Mouse (Mus musculus) brain, embryonic 14.5 days (tissue): ENCODE measurements around the gene Ptpn11. TPM values are rescaled to one million over a fixed set of nuclear protein-coding genes. Genes with fewer than 3 reads are reported as not detected.

ENCODE experiments used
- DNase-seq: peaks from one replicate; pipeline ENCODE4 v3.0.0-alpha.2; 2011; ENCODE audit warnings: low read depth
- CTCF ChIP-seq: fragments of 200-500 bp; IDR thresholded peaks from 2 replicates; pipeline ENCODE4 v1.5.1; 2012; ENCODE audit warnings: inconsistent platforms, mild to moderate bottlenecking, moderate library complexity, borderline replicate concordance; ENCODE audit not compliant: insufficient read depth, insufficient read length; ENCODE audit errors: extremely low read depth
- POLR2A ChIP-seq: fragments of 200-500 bp; IDR thresholded peaks from 2 replicates; pipeline ENCODE4 v1.6.1; 2012; ENCODE audit warnings: mild to moderate bottlenecking, inconsistent platforms, borderline replicate concordance; ENCODE audit not compliant: poor library complexity, insufficient read depth, insufficient read length, severe bottlenecking; ENCODE audit errors: extremely low read depth
- polyA plus RNA-seq: library from polyadenylated mRNA; depleted of rRNA; stranded (reverse); fragments of >200 nt; gene quantifications from 2 replicates; pipeline ENCODE4 v1.2.3, GENCODE M21; 2012; rRNA removed

Gene Ptpn11
- polyA plus RNA-seq, 1 experiment, result 58.5 TPM

GRCm38 (mm10) chr5:121112390-121112789, 78.8 kb downstream of the Ptpn11 start:
- TF ChIP-seq POLR2A (no peak), CTCF (peak; percentile 36; the same call in 1 of the 2 replicates)
- no peak for DNase-seq

- TF ChIP-seq POLR2A (no peak), CTCF (no peak)
- no peak for DNase-seq
Measured at GRCm38 (mm10) chr5:121111106-121111915, 79.9 kb downstream of the Ptpn11 start.

- TF ChIP-seq CTCF (no peak), POLR2A (no peak)
- no peak for DNase-seq
Measured at GRCm38 (mm10) chr5:121109185-121109584, 82.0 kb downstream of the Ptpn11 start.

- TF ChIP-seq POLR2A (no peak), CTCF (no peak)
- DNase-seq, result no peak
Measured at GRCm38 (mm10) chr5:121106913-121107312, 84.3 kb downstream of the Ptpn11 start.

- TF ChIP-seq POLR2A (no peak), CTCF (no peak)
- DNase-seq, result no peak
Measured at GRCm38 (mm10) chr5:121100886-121101580, 90.2 kb downstream of the Ptpn11 start.

- TF ChIP-seq CTCF, result no peak
- TF ChIP-seq POLR2A, result no peak
- DNase-seq, result no peak
Measured at GRCm38 (mm10) chr5:121100095-121100494, 91.1 kb downstream of the Ptpn11 start.

GRCm38 (mm10) chr5:121097970-121098369, 93.2 kb downstream of the Ptpn11 start:
- no peak for DNase-seq
- TF ChIP-seq POLR2A (no peak), CTCF (no peak)

GRCm38 (mm10) chr5:121096744-121097143, 94.5 kb downstream of the Ptpn11 start:
- no peak for DNase-seq
- no peak for TF ChIP-seq POLR2A
- no peak for TF ChIP-seq CTCF

- peak; percentile 73 for DNase-seq
- TF ChIP-seq CTCF (no peak), POLR2A (no peak)
Measured at GRCm38 (mm10) chr5:121093281-121093680, 97.9 kb downstream of the Ptpn11 start.

GRCm38 (mm10) chr5:121089660-121090059, 101.5 kb downstream of the Ptpn11 start:
- TF ChIP-seq POLR2A, result no peak
- TF ChIP-seq CTCF, result no peak
- DNase-seq, result peak; percentile 73

- TF ChIP-seq POLR2A (no peak), CTCF (no peak)
- no peak for DNase-seq
Measured at GRCm38 (mm10) chr5:121087733-121088132, 103.5 kb downstream of the Ptpn11 start.

GRCm38 (mm10) chr5:121082605-121083004, 108.6 kb downstream of the Ptpn11 start:
- TF ChIP-seq CTCF, result no peak
- TF ChIP-seq POLR2A, result no peak
- DNase-seq, result no peak

- TF ChIP-seq POLR2A, result no peak
- 0 out of 2 replicates have a peak, but pooled peaks have one; percentile 13 for TF ChIP-seq CTCF
- no peak for DNase-seq
Measured at GRCm38 (mm10) chr5:121081754-121082153, 109.4 kb downstream of the Ptpn11 start.

Other genes with a start within 250 kb of the Ptpn11 start
- gene Rph3a, start 181.3 kb downstream of the Ptpn11 start, polyA plus RNA-seq, result 21.8 and 31.1 TPM in 2 replicates
- gene Rpl6, start 13.1 kb upstream of the Ptpn11 start, polyA plus RNA-seq, result 622 and 680 TPM in 2 replicates
- 60.2 and 75.7 TPM in 2 replicates for gene Hectd4, start 28.8 kb upstream of the Ptpn11 start, polyA plus RNA-seq
- 157 and 195 TPM in 2 replicates for gene Trafd1, start 194.2 kb upstream of the Ptpn11 start, polyA plus RNA-seq
- 29.7 and 30.1 TPM in 2 replicates for gene Naa25, start 206.5 kb upstream of the Ptpn11 start, polyA plus RNA-seq